Mouse (Mus musculus): Measurements from ENCODE around the gene Frg2f1.

- TF ChIP-seq TAL1 (IDR thresholded peaks at IDR 0.05; ENCODE audit: low read length) (no peak), GATA1 (IDR thresholded peaks at IDR 0.05; ENCODE audit: low read length) (no peak)
Measured at GRCm38 (mm10) chr4:119575459-119575858, 36.1 kb upstream of the Frg2f1 start.
